Mouse (Mus musculus) liver (tissue): ENCODE data around the gene Bmyc.
"Not testable (repeated sequence)": the region's sequence is repeated elsewhere in the genome, so short reads cannot be mapped to it uniquely, and the experiment has no call there.

Experiments used
- DNase-seq: peaks from one replicate; pipeline ENCODE4 v3.0.0-alpha.2; 2020; ENCODE audit warnings: mixed read lengths

Gene Bmyc

DNA sequence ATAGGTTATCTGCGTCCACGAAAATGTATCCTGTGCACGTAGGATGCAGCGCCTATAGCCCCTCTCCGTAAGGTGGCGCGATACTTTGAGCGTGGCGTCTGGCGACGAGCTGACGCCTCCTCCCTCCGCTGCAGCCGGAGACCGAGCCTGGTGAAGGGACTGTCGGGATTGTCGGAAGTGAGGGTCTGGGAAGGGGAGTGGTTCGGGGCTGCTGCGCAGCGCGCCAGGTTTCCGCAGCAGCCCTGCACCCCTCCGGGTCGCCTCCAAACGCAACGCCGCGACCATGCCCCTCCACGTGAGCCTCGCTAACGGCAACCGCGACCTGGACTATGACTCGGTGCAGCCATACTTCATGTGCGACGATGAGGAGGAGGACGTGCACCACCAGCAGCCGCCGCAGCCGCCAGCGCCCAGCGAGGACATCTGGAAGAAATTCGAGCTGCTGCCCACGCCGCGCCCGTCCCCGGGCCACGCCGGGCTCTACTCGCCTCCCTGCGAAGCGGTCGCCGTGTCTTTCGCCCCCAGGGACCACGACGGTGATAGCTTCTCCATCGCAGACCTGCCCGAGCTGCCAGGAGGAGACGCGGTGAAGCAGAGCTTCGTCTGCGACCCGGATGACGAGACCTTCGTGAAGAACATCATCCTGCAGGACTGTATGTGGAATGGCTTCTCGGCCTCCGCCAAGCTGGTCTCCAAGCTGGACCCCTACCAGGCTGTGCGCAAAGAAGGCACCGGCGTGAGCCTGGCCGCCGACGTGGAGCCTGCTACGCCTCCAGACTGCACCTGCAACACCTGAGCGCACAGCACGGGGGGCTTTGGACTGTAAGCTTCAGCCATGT, at the start of gene Bmyc:
Gene Bmyc, plus strand, starts transcription at position 97 of the 839 bp plus-strand sequence.
- peak; percentile 73 for DNase-seq

DNA sequence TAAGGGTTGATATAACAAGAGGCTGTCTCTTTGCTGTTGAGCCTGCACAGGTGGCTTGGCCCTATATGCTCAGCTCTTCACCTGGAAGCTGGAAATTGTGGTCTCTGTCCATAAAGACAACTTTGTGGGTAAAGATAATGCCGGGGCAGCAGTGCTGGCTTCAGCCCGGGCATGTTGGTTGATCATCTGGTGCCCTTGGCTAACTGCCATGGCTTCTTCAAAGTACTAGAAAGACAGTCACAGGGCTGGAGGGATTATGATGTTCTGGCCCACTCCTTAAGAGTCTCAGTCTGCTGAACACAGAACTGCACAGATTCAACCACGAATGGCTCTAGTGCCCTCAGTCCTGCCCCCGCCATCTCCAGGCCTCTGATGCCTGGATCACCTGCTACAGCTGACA, 49.3 kb upstream of the Bmyc start:
- DNase-seq: no peak

DNA sequence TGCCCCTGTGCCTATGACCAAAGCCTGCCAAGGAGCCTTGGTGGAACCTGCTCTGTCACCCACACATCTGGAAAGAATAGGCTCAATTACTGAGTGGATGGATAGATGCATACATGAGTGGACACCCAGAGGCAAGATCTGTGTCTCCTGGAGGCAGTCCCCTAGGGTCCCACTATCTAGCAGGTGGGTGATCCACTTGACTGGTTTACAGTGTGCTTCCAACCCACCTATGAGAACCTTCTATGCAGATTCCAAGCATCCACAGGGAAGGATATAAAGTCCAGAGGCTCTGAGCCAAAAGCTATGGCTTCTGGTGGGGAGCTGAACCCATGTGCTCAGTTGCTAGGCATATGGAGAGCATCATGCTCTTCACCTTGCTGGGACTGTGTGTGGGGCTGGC, 48.9 kb upstream of the Bmyc start, which contains the start of gene Lcn5:
Gene Lcn5, plus strand, starts transcription at position 301 of the 400 bp plus-strand sequence.
- no peak for DNase-seq

DNA sequence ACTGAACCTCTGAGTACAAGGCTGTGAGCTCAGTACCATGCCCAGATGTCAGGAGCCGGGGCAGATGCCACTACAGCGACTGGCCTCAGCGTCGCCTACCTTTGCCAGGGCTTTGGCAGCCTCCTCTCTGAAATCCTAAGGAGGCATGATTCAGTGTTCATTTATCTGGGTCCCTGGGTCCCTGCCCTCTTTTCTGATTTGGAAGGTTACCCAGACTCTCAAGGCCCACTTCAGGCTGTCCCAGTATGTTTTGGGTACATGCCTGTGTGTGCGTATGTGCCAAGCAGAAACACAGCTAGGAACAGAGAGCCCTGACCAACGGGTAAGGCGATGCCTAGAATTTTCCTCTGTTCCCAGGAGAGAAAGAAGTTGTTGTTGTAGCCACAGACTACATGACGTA, 46.3 kb upstream of the Bmyc start:
- DNase-seq: no peak

DNA sequence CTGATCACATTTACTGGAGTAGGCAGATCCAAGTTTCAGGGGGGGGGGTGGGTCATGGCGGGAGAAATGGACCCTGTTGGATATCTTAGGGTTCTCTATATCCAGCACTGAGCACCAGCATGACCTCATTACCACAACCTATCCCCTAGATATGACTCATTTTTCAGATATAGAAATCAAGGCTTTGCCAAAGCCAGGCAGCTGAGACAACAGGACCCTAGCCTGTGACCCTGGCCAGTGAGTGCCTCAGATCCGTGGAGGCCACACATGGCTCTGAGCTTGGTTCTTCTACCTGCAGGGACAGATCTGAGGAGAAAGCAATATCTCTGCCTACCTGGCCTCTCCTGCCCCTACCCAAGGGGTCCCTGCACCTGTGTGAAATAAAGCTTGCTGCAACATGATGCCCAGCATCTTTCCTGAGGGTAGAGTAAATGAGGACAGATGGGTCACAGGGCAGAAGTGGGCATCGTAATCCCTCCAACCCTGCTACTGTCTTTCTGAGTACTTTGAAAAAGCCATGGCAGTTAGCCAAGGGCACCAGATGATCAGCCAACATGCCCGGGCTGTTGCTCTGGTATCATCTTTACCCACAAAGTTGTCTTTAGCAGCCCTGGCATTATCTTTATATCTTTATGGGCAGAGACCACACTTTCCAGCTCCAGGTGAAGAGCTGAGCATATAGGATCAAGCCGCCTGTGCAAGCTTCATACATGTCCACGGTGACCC, 45.1 kb upstream of the Bmyc start:
- DNase-seq: no peak

DNA sequence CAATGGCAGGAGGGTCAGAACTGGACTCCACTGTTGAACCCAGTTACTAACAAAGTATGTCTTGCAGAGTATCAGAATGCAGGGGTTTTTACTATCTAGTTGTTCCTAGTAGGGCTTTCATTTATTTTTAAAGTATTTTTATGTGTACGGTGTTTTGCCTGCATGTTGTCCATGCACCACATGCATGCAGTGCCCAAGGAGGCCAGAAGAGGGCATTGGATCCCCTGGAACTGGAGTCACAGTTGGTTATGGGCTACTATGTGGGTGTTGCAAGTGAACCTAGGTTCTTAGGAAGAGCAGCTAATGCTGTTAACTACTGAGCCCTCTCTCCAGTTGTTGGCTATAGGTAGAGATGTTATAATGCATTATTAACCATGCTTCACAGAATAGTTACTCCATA, 43.0 kb upstream of the Bmyc start:
- DNase-seq: peak; percentile 46

DNA sequence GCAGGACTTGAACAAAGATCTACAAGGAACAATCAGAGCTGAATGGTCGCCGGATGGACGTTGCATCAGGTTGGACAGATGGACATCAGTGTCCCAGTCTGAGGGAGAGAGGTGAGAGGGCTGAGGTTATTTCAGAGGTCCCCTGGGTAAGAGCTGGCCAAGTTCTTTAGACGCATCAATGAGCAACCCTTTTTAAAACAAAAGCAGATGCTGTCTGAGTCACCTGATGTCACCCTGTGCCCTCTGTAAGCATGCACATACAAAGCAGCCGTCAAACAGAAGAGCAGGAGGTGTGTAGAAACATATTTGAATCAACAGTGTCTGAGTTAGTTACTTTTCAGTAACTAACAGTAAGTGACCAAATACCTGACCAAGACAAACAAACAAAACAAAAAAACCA, 42.4 kb upstream of the Bmyc start:
- DNase-seq: no peak

DNA sequence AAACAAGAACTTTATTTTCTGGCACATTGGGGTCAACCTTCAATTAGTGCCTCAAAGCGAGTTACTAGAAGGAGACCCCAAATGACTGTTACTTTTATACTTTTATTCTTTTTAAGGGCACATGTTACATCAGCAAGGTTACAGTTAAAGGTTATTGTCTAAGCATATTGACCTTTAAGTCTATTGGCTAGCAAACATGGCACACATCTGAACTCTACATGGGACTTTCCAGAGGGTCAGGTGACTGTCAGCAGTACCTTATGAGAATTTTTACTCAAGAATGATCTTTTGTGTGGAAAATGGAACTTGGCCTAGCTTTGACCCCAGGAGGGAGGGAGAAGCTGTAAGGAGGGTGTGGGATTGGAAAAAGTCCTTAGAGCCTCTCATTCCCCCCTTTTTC, 40.0 kb upstream of the Bmyc start:
- DNase-seq: no peak

DNA sequence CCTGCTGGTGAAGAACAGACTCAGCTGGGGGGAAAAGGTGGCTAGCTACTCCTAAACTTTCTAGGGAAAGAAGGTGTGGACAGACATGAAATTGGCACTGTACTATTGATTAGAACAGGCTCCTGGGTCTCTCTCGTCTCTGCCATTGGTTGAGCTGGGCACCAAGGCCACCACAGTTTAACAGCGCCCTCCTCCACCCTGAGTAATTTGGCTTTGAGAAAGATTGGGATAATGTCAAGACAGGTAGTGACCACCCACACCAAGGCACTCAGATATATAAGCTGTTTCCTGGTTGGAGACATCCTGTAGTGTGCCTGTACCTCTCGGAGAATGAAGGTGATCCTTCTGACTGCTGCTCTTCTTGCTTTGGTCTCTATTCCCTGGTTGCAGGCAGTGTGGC, 30.1 kb upstream of the Bmyc start, which contains the start of gene Lcn6:
Gene Lcn6, plus strand, starts transcription at position 301 of the 400 bp plus-strand sequence.
- DNase-seq: no peak

DNA sequence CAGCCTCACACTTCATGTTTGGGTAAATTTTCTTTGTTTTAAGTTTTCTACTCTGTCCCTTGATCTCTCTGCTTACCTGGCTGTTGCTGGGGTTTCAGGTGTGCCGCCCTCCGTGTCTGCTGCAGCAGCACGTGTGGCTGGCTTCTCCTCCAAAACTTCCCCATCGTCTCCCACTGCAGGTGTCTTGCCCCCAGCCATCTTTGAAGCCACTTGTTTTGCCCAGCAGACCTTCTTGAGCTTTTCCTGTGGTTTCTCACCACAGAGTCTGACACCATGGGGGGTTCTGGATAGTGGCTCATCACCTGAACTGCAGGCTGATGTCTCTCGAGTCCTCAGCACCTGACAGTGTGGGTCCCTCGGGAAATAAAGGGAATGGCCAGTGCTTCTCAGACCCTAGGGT, 27.0 kb upstream of the Bmyc start:
- no peak for DNase-seq

DNA sequence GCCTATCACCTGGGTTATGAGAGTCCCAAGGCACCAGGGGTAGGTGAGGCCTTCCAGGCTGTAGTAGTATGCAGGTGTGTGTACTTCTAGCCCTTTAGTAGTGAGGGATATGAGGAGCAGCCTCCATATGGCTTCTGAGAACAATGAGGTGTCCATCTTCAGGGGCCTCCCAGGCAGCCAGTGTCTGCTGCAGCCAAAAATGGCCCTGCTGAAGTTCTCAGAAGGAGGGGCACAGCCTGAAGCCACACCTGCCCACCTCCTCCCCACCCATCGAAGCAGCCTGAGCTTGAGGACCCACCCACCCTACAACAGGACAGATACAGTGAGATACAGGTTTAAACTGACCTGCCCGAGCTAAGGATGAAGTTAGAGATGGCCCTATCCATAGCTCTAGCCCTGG, 24.1 kb upstream of the Bmyc start, which contains the start of gene Lcn10:
Gene Lcn10, plus strand, starts transcription at position 301 of the 400 bp plus-strand sequence.
- no peak for DNase-seq

DNA sequence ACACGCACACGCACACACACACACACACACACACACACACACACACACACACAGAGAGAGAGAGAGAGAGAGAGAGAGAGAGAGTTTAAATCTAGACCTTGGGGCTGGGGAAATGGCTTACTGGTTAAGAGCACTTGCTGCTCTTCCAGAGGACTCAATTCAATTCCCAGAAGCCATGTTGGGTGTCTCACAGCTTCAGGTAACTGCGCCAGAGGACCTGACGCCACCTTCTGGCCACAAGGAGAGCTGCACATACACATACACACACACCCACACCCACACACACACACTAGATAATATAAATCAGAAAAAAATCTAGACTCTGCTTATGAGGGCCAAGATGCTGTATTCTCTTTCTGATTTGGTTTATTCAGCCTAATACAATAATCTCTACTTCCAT, 19.6 kb upstream of the Bmyc start:
- no peak for DNase-seq

DNA sequence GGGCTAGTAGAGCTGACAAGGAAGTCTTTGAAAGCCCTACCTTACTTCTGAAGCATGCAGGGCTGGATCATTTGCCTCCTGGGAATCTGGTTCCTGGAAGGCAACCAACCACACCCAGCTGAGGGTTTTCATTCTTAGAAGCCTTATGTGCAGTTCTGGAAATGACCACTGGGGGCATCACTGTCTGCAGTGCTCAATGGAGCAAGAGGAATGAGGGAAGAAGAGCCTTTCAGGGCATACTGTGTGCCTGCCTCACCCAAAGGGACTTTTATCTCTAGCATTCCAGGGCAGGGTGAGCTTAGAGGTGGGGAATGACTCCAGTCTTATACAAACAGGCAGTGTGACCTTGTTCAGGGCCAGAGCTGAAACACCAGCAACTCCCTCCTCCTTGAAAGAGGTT, 11.9 kb upstream of the Bmyc start:
- peak; percentile 61 for DNase-seq

DNA sequence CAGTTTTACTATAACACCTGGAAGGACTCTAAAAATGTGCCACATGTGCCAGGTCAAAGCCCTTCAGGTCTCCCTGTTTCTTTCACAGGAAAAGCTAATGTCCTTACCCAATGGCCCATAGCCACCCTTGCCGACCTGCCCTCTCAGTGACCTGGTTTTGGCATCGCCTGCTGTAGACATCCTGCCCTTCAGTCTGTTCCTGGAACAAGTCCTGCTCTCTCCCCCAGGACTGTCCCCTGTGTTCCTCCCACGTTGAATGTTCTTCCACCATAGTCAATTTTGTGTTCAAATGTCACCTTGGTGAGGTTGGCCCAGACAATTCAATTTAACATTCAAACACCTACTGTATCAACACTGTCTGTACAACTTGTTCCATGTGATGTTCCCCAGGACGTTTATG, 9.6 kb upstream of the Bmyc start:
- no peak for DNase-seq

DNA sequence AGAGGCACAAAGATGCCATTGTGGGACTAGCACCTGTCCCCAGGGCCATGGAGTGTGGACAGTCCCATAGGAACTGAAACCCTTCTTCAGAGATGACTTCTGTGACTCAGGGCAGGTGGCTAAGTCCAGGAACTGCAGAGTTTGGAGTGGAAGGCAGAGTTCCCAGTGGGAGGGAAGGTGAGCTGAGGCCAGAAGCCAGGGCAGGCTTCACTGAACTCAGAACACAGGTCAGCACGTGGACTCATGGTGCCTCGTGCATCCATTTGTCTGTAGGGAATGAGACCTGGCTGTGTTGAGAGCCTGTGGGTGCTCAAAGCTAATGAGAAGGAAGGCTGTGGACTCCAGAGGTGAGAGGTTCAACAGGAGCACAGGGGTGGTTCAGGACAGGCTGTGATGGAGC, 7.8 kb upstream of the Bmyc start:
- no peak for DNase-seq

DNA sequence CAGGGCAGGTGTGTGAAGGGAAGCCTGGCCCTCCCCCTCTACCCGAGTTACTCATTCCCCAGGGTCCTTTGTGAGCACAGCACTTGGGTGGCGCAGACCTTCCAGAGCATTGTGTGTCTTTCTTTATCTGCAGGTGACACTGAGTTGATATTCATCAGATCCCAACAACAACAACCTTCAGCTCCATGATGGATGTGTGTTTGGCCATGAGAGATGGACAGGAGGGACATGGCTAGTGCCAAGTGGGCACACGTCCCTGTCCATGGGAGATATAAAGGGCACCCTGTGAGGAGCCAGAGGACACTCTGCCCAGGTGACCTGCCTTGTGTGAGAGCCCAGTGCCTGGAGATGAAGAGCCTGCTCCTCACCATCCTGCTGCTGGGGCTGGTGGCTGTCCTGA, 6.8 kb upstream of the Bmyc start, which contains the start of gene Obp2a:
Gene Obp2a, plus strand, starts transcription at position 301 of the 400 bp plus-strand sequence.
- DNase-seq: not testable (repeated sequence)

DNA sequence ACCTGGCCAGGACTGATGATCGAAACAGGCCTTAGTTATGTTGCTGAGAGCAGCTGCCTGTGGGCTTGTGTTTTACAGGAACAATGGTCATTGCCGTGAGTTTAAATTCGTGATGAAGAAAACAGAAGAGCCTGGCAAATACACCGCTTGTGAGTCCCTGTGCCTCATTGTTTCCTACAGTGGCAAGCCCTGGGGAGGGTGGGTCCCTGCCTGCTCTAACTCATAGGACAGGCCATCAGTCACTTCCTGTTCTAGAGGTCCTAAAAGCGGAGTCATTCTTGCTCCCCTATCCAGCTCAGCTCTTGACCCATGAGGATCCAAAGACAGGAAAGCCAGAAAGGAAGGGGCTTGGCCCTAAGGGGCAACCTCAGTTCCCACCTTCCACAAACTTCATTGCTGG, 5.5 kb upstream of the Bmyc start:
- no peak for DNase-seq

DNA sequence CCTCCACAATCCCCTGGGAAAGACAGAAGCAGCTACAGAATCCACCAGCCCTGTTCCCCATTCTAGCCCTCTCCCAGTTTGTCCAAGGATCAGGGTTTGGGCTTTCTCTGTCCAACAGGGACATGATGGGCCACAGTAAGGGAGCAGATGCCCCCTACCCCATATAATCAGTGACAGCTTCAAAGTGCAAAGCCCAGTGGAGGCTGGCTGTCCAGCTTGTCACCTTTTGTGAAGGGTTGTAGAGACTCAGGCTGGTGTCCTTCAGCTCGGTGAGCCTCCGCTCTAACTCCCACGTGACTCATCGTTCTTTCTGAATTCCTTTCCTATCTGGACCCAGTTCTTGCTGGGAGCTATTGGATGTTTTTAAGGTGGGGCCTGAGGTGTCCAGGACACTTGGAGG, 2.8 kb upstream of the Bmyc start:
- DNase-seq: no peak

DNA sequence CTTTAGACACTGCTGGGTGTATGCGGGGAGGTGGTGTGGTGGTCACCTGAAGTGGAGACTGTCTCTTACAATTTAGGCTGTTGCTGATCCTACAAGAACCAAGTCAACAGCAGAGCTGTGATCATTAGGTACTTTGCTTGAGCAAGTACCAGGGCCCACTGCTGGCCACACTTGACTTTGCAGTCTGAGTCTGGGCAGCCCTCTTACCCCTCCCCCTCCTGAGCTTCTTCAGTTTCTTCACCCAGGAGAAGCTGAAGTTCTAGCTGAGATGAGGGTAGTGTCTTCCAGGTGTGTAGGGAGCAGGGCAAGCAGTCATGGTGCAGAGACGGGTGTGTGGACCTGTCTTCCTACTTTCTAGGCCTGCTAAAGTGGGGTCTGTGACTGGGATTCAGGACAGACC, 1.6 kb downstream of the Bmyc start:
- DNase-seq: peak; percentile 16

DNA sequence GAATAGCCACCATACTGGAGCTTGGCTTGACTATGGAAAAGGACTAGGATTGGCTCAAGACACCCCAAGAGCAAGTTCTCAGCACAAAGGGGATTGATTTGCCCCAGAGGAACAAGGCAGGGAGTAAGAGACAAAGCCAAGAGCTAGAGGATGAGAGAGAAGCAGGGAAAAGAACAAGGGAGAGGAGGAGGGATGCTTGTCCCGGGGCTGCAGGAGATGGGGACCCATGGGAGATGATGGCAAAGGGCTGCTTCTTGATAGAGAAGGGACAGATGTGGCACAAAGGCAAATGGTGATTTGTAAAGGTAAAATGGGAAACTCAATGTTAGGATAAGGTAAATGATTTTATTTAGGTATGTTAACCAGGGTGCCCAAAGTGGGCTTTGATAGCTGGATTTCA, 2.5 kb downstream of the Bmyc start:
- not testable (repeated sequence) for DNase-seq

DNA sequence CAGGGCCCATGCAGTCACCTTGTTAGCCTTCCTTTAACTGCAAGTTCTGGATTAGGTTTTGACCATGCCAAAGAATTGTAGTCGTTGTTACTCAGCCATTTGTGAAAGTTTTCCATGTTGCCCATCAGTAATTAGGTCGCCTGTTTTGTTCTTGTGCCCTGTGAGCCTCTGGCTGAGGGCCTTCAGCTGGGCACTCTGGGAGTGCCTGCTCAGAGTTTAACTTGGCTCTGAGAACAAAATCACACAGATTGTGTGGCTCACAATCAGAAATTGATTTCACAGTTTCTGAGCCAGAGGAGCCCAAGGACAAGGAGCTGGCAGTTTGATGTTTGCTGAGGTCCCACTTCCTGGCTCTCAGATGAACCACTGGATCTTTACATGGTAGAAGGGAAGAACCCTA, 3.3 kb downstream of the Bmyc start:
- DNase-seq: not testable (repeated sequence)

DNA sequence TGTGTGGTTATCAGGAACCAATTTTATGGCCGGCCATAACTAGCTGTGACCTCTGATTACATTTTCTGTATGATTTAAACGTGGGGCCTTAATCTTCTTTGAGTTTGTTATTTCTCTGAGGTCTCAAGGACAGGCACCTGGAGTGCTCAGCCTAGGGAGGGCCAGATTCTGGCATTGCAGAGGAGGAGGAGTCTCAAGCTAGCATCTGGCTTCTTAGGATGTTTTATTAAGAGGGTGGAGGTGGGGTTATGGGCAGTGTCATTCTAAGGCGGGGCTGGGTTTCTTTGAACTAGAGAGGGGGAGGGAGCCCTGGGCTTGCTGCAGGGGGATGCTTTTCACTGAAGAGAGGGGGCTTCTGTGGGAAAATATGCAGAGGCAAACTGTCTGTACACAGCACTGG, 5.1 kb downstream of the Bmyc start:
- not testable (repeated sequence) for DNase-seq

DNA sequence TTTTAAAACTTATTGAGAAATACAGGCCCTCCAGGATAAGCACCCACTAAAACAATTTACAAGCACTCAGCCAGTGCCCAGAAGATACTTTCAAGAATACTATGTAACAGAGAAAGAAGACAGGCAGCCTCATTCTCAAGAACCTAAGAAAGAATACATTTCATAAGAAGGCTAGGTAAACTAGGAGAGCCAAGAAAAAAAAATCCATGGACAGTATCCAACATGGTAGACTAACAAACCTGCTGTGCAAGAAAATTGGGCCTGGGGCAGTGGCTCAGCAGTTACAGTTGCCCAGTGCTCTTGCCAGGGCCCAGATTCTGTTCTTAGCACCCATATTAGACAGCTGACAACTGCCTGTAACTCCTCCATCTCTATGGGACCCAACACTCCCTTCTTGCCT, 10.7 kb downstream of the Bmyc start:
- DNase-seq: no peak
